Mouse (Mus musculus) stomach, embryonic 14.5 days (tissue): ENCODE results near the gene Phf10. TPM values are rescaled to one million over a fixed set of nuclear protein-coding genes. Genes with fewer than 3 reads are reported as not detected.

ENCODE experiments used
- ATAC-seq: fragments of 200-750 bp; cut with Nextera tagmentation; 2 replicates; pipeline ENCODE4 v1.8.0; 2017; ENCODE audit warnings: low read depth, moderate TSS enrichment; ENCODE audit not compliant: insufficient number of reproducible peaks, insufficient read depth, low FRiP score
- H3K27ac ChIP-seq: fragments of 300-500 bp; sonication (generic); 2 replicates; pipeline ENCODE4 v1.5.1; 2014; ENCODE audit warnings: mild to moderate bottlenecking, low read length, moderate library complexity, mixed read lengths
- H3K27me3 ChIP-seq: fragments of 300-500 bp; sonication (generic); 2 replicates; pipeline ENCODE4 v1.6.1; 2014; ENCODE audit warnings: low read length, control low read depth, mixed read lengths; ENCODE audit not compliant: control insufficient read depth, insufficient read depth
- H3K36me3 ChIP-seq: fragments of 300-500 bp; sonication (generic); 2 replicates; pipeline ENCODE4 v1.6.1; 2014; ENCODE audit warnings: mild to moderate bottlenecking, control low read depth, low read length, moderate library complexity, mixed read lengths; ENCODE audit not compliant: control insufficient read depth, insufficient read depth
- H3K4me1 ChIP-seq: fragments of 300-500 bp; sonication (generic); 2 replicates; pipeline ENCODE4 v1.6.1; 2014; ENCODE audit warnings: low read length, control low read depth, mixed read lengths; ENCODE audit not compliant: control insufficient read depth, insufficient read depth
- H3K4me2 ChIP-seq: fragments of 300-500 bp; sonication (generic); replicated peaks from 2 replicates; pipeline ENCODE4 v1.6.1; 2014; ENCODE audit warnings: low read depth, low read length, control low read depth
- H3K4me3 ChIP-seq: fragments of 300-500 bp; sonication (generic); 2 replicates; pipeline ENCODE4 v1.5.1; 2014; ENCODE audit warnings: low read depth, low read length, control low read depth
- H3K9ac ChIP-seq: fragments of 300-500 bp; sonication (generic); replicated peaks from 2 replicates; pipeline ENCODE4 v1.6.1; 2014; ENCODE audit warnings: low read depth, mild to moderate bottlenecking, control low read depth, low read length, moderate library complexity, mixed read lengths
- H3K9me3 ChIP-seq: fragments of 300-500 bp; sonication (generic); 2 replicates; pipeline ENCODE4 v1.6.1; 2016; ENCODE audit warnings: low read depth, low read length, control low read depth; ENCODE audit not compliant: control insufficient read depth
- WGBS: fragments of 180-500 bp; shearing (Covaris S2); extraction: QIAGEN DNeasy Blood & Tissue Kit; methylation state at CpG from one replicate; pipeline ENCODE4 v1.1.7; 2014; 5-methylcytosine and 5-hydroxymethylcytosine counted together
- polyA plus RNA-seq: library from polyadenylated mRNA; unstranded; fragments of >200 nt; fragmentation: Nextera tagmentation; extraction: Ambion mirVana; gene quantifications from 2 replicates; pipeline ENCODE4 v1.2.1, GENCODE M21; 2014

Phf10 gene
- polyA plus RNA-seq, 1 experiment from 2014 or later = 55.0 TPM

DNA sequence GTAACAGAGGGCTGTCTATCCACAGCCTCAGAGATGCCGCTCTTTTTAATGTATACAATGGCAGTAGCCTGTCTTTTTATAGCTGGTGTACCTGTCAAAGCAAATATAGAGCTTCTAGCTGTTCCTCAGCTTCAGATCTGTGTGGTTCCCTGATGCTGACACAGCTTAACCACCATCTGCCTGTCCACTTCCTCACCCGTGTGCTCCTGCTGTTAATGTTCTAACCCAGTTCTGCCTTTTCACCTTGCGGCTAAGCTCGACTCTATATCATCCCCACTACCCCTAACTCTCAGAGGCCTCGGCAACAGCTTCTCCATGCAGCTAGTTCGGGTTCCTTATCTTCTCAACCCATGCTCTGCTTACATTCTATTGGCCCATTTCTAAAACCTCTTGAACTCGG is 30.4 kb downstream of the Phf10 start:
- Histone ChIP-seq H3K4me2 (no peak overlapping the region), H3K36me3 (no peaks in the 10 kb centered on the region), H3K4me1 (no peaks in the 10 kb centered on the region), H3K4me3 (no peak overlapping the region), H3K9ac (no peak overlapping the region), H3K27ac (no peak overlapping the region), H3K9me3 (no peaks in the 10 kb centered on the region), H3K27me3 (no peaks in the 10 kb centered on the region)
- WGBS = 84% methylated on average over 7 of the region's 7 CpGs
- no peak for ATAC-seq

DNA sequence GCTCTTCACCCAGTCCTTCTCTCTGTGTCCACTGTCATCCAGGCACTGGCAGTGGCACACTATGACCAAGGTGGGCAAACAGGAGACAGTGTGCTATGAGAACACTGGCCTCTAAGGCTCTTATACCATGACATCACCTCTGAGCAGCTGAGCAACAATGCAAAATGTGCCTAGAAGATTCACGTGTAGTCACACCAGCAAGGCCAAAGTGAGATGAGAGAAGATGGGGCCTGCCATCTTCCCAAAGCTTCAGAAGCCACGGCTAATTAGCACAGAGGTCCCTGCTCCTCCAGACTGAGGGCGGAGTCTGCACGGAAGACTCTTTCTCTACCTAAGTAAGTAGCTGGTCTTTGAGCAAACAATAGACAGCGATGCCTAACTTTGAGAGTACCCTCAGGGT is 32.4 kb downstream of the Phf10 start:
- Histone ChIP-seq H3K9ac (no peak overlapping the region), H3K9me3 (no peaks in the 10 kb centered on the region), H3K4me1 (no peaks in the 10 kb centered on the region), H3K4me2 (no peak overlapping the region), H3K4me3 (no peak overlapping the region), H3K36me3 (no peaks in the 10 kb centered on the region), H3K27me3 (no peaks in the 10 kb centered on the region), H3K27ac (no peak overlapping the region)
- ATAC-seq = no peak
- WGBS = 65% methylated on average over 5 of the region's 5 CpGs

DNA sequence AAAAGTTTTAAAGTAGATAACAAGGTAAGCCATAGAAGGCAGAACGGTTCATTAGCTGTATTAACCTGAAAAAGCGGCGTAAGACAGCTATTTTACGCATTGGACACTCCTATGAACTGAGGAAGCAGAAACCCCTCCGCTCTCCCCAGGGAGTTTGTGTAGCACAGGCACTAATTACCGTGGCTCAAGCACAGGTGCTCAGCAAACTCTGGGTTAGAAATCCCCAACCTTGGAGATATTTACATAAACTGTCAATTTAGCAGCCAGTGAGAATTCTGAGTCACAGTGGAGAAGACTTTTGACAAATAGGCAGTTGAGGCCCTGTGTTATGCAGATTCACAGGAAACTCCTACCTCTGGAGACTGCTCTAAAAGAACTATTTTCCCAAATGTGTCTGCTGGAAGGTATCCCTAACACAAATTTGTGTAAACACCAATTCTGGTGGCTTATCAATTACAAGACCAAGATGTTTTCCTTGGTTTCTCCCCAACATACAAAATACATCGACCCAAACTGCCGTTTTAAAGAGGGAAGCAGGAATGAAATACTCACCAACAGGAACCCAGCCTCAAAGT is 33.3 kb downstream of the Phf10 start:
- Histone ChIP-seq H3K27ac (no peak overlapping the region), H3K4me2 (no peak overlapping the region), H3K4me3 (no peak overlapping the region), H3K9me3 (no peaks in the 10 kb centered on the region), H3K27me3 (no peaks in the 10 kb centered on the region), H3K36me3 (no peaks in the 10 kb centered on the region), H3K4me1 (no peaks in the 10 kb centered on the region), H3K9ac (no peak overlapping the region)
- no peak for ATAC-seq
- WGBS = 75% methylated on average over 8 of the region's 8 CpGs

DNA sequence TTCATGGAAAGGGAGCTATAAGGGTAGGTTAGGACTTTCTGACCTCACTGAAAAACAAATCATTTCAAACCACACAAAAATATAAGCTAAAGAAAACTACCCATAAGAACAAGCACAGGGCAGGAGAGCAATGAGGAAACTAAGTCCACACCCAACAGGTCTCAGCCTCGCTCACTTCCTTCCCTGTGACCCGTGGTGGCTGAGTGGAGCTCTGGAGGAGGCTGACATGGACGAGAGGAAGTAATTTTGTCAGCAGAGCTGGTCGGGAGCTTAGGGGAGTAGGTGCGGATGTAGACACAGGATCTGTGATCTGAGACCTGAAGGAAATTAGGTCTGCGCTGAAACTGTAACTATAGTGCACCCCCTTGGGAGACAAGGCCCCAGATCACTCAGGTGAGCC is 39.5 kb downstream of the Phf10 start:
- no peaks in the 10 kb centered on the region for H3K27me3 ChIP-seq
- no peak overlapping the region for H3K9ac ChIP-seq
- 69% methylated on average over 6 of the region's 6 CpGs for WGBS
- ATAC-seq = no peak
- H3K4me1 ChIP-seq = no peaks in the 10 kb centered on the region
- no peak overlapping the region for H3K4me2 ChIP-seq
- H3K4me3 ChIP-seq = no peak overlapping the region
- H3K27ac ChIP-seq = no peak overlapping the region
- no peaks in the 10 kb centered on the region for H3K36me3 ChIP-seq
- H3K9me3 ChIP-seq = no peaks in the 10 kb centered on the region

DNA sequence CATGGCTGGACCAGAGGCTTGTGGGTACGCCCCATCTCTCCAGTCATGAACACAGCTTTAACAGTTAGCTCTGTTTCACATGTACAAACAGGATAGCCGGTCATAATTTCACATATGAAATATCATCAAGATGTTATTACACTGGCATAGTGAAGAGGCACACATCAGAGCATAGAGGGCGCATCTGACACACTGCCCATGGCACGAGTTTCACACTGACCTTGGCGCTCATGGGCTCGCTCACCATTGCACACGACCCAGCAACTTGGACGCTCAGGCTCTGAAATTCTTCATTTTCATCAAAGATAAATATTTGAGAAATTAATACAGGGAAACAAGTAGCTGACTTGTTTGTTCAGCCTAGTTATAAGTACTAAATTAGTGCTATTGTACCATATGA is 43.2 kb downstream of the Phf10 start:
- Histone ChIP-seq H3K4me1 (no peaks in the 10 kb centered on the region), H3K9me3 (no peaks in the 10 kb centered on the region), H3K4me2 (no peak overlapping the region), H3K27ac (no peak overlapping the region), H3K36me3 (no peaks in the 10 kb centered on the region), H3K27me3 (no peaks in the 10 kb centered on the region), H3K4me3 (no peak overlapping the region), H3K9ac (no peak overlapping the region)
- ATAC-seq = no peak
- 88% methylated on average over 8 of the region's 8 CpGs for WGBS

DNA sequence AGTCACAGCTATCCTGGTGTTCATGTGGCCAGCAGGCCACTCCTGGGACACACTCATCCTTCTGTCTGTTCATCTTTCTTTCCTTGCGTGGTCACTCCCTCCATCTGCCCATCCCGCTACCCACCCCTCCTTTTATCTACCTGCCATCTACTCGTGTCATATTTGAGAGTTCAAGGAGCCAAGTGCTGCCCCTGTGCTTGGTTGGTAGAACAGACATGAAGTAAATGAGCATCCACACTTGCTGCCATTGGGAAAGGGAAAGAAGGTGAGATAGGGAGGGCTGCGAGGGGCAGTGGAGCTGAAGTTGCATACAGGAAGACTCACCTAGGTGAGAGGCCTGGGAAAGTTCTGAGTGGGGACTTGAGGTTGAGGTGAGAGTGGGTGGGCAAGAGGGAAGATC is 46.7 kb downstream of the Phf10 start:
- Histone ChIP-seq H3K9me3 (no peaks in the 10 kb centered on the region), H3K4me1 (no peaks in the 10 kb centered on the region), H3K4me2 (no peak overlapping the region), H3K9ac (no peak overlapping the region), H3K27me3 (no peaks in the 10 kb centered on the region), H3K36me3 (no peaks in the 10 kb centered on the region), H3K27ac (no peak overlapping the region), H3K4me3 (no peak overlapping the region)
- 89% methylated on average over 4 of the region's 4 CpGs for WGBS
- ATAC-seq = no peak

DNA sequence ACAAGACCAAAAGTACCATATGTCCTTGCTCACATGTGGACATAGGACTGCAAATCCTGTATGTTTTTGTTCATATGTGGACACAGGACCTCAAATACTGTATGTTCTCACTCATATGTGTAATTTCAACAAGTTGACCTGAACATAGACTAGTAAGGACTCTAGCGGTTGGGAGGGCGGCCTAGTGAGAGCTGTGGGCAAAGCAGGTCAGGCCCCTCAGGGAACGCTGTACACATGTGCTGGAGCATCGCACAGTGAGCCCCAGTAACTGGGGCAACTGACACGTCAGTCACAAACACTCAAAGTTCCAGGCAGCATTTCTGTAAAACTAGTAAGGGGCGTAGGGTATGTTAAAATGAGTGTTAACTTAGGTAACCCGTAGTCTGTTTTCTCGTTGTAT is 48.1 kb downstream of the Phf10 start:
- 88% methylated on average over 8 of the region's 8 CpGs for WGBS
- H3K4me3 ChIP-seq = no peak overlapping the region
- H3K4me2 ChIP-seq = no peak overlapping the region
- no peaks in the 10 kb centered on the region for H3K36me3 ChIP-seq
- no peak overlapping the region for H3K27ac ChIP-seq
- H3K27me3 ChIP-seq = no peaks in the 10 kb centered on the region
- no peak for ATAC-seq
- no peaks in the 10 kb centered on the region for H3K9me3 ChIP-seq
- no peak overlapping the region for H3K9ac ChIP-seq
- no peaks in the 10 kb centered on the region for H3K4me1 ChIP-seq

DNA sequence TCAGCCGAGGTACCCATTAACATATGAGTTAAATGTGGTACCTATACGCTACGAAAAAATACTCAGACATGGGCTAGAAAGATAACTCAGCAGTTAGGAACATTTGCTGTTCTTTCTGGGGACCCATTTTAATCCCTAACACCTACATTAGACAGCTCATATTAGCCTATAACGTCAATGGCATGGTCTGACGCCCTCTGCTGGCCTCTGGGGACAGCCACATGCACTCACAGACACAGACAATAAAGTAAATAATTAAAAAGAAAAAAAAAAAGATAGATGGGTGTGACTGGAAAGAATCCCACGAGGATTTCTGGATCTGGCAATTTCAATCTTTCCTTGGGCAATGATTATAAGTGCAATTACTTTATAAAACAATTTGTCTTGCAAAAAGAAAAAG is 48.7 kb downstream of the Phf10 start:
- no peak overlapping the region for H3K27ac ChIP-seq
- H3K4me3 ChIP-seq = no peak overlapping the region
- H3K9me3 ChIP-seq = no peaks in the 10 kb centered on the region
- no peaks in the 10 kb centered on the region for H3K4me1 ChIP-seq
- no peaks in the 10 kb centered on the region for H3K36me3 ChIP-seq
- no peak for ATAC-seq
- WGBS = 49% methylated on average over 6 of the region's 6 CpGs
- no peak overlapping the region for H3K4me2 ChIP-seq
- no peak overlapping the region for H3K9ac ChIP-seq
- no peaks in the 10 kb centered on the region for H3K27me3 ChIP-seq

DNA sequence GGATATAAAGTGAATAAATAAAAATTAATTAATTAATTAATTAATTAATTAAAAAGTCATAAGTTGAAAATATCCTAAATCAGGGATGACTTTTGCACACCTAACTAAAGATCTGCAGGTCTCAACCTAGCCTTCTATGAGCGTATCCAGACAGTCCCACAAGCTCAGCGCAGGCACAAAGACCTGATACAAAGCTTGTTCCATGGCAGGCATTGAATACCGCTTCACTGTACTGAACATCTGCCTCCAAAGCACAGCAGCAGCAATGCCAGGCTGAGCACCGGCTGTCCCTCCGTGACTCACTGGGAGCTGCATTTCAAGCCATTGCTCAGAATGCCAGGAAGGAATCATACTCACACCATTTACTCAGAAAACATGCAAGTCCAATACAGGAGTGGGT is 50.3 kb downstream of the Phf10 start:
- Histone ChIP-seq H3K27ac (no peak overlapping the region), H3K4me1 (no peaks in the 10 kb centered on the region), H3K4me3 (no peak overlapping the region), H3K27me3 (no peaks in the 10 kb centered on the region), H3K9me3 (no peaks in the 10 kb centered on the region), H3K36me3 (no peaks in the 10 kb centered on the region), H3K9ac (no peak overlapping the region), H3K4me2 (no peak overlapping the region)
- ATAC-seq = no peak
- WGBS = 94% methylated on average over 5 of the region's 5 CpGs
